Mouse (Mus musculus): ENCODE data around the gene Tbc1d1. TPM values are rescaled to one million over a fixed set of nuclear protein-coding genes. Genes with fewer than 3 reads are reported as not detected.

Tbc1d1 gene
- polyA plus RNA-seq, 1 experiment from 2014 or later, result 32.3 TPM

GRCm38 (mm10) chr5:64289202-64290060, 133.3 kb downstream of the Tbc1d1 start:
- peak; percentile 72 for ATAC-seq
- H3K36me3 ChIP-seq, result peaks cover 5% of the 10 kb centered on the region; the same call in 1 of the 2 replicates
- H3K27me3 ChIP-seq (replicated peaks), result no peaks in the 10 kb centered on the region
- H3K4me1 ChIP-seq (replicated peaks), result peaks cover 12% of the 10 kb centered on the region
- no peak overlapping the region for H3K4me2 ChIP-seq (replicated peaks)
- H3K9me3 ChIP-seq, result no peaks in the 10 kb centered on the region
- H3K4me3 ChIP-seq (replicated peaks), result no peak overlapping the region
- WGBS, result 45% methylated on average over 5 of the region's 5 CpGs
- no peak overlapping the region for H3K9ac ChIP-seq
- peak overlapping the region; percentile 54 for H3K27ac ChIP-seq

- 45% methylated on average over 4 of the region's 4 CpGs for WGBS
- H3K4me3 ChIP-seq (replicated peaks), result no peak overlapping the region
- no peak overlapping the region for H3K4me2 ChIP-seq (replicated peaks)
- peaks cover 12% of the 10 kb centered on the region for H3K4me1 ChIP-seq (replicated peaks)
- peaks cover 5% of the 10 kb centered on the region; the same call in 1 of the 2 replicates for H3K36me3 ChIP-seq
- no peak overlapping the region for H3K9ac ChIP-seq
- ATAC-seq, result peak; percentile 35
- H3K27me3 ChIP-seq (replicated peaks), result no peaks in the 10 kb centered on the region
- peak overlapping the region; percentile 42; the same call in 1 of the 2 replicates for H3K27ac ChIP-seq
- no peaks in the 10 kb centered on the region for H3K9me3 ChIP-seq
Measured at GRCm38 (mm10) chr5:64290061-64290345, 133.9 kb downstream of the Tbc1d1 start.

DNA sequence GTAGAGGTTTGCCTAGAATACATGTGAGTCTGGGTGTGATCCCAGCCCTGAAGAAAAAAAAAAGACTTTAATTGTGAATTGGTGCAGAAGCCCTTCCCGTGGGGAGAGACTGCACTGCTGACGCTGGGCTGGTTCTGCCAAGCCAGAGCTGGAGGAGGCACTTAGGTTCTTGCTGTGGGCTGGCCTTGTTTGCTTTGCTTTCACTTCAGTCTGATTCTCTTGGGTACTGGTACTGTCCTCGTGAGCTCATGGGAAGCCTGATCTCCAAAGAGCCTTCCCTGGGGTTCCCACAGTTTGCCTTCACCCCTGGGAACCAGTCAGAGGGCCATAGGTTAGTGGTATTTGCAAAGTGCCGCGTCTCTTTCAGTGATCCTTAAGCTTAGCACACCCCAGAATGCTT, 135.6 kb downstream of the Tbc1d1 start:
- 79% methylated on average over 5 of the region's 5 CpGs for WGBS
- H3K36me3 ChIP-seq, result 0 out of 2 replicates have a peak, but pooled peaks cover 4% of the 10 kb centered on the region
- ATAC-seq, result no peak
- no peak overlapping the region for H3K9ac ChIP-seq
- no peak overlapping the region for H3K4me3 ChIP-seq (replicated peaks)
- H3K27me3 ChIP-seq (replicated peaks), result no peaks in the 10 kb centered on the region
- no peaks in the 10 kb centered on the region for H3K9me3 ChIP-seq
- no peak overlapping the region for H3K4me2 ChIP-seq (replicated peaks)
- no peak overlapping the region for H3K27ac ChIP-seq
- H3K4me1 ChIP-seq (replicated peaks), result peaks cover 14% of the 10 kb centered on the region

DNA sequence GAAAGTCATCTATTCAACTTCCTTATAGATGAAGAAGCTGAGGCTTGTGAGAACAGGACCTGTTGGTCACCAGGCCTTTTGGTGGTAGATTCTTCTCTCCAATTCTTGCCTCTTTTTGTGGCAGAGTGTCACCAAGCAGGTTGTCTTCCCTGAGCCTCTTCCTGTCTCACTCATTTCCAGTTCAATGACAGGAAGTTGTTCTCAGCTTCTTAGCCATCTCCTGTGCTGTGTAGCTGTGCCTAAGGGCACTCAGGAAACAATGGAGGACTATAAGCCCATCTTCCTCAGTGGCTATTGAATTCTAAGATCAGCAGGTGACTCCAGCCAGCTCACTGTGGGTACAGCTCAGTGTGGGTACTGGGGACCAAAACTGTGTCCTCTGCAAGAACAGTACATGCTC, 139.5 kb downstream of the Tbc1d1 start:
- H3K27me3 ChIP-seq (replicated peaks), result no peaks in the 10 kb centered on the region
- H3K27ac ChIP-seq, result no peak overlapping the region
- no peak overlapping the region for H3K4me2 ChIP-seq (replicated peaks)
- 0 out of 2 replicates have a peak, but pooled peaks cover 4% of the 10 kb centered on the region for H3K36me3 ChIP-seq
- H3K4me1 ChIP-seq (replicated peaks), result peaks cover 26% of the 10 kb centered on the region
- no peak overlapping the region for H3K4me3 ChIP-seq (replicated peaks)
- no peaks in the 10 kb centered on the region for H3K9me3 ChIP-seq
- no peak overlapping the region for H3K9ac ChIP-seq
- ATAC-seq, result no peak

DNA sequence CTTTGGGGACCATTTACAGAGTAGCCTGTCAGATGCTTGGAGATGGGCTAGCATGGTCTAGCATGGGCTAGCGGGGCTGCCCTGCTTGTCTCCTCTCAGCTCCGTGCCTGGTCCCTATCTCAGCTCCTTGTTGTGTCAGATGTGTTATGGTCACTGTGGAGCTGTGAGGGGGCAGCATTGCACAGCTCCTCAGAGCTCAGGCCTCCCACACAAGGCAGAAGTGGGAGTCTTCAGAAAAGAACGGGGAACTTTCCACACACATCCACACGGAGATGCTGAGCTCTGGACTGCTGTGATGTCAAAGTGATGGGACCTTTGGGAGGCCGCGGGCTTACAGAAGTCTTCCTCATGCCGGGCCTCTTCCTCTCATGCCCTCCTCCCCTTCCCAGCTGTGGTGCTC, 140.2 kb downstream of the Tbc1d1 start:
- Histone ChIP-seq H3K9me3 (no peaks in the 10 kb centered on the region), H3K4me1 (replicated peaks) (peaks cover 23% of the 10 kb centered on the region), H3K27ac (no peak overlapping the region; the same call in 1 of the 2 replicates), H3K27me3 (replicated peaks) (no peaks in the 10 kb centered on the region), H3K9ac (no peak overlapping the region), H3K36me3 (0 out of 2 replicates have a peak, but pooled peaks cover 4% of the 10 kb centered on the region), H3K4me2 (replicated peaks) (no peak overlapping the region), H3K4me3 (replicated peaks) (no peak overlapping the region)
- WGBS, result 84% methylated on average over 7 of the region's 7 CpGs
- ATAC-seq, result no peak

- no peak overlapping the region for H3K4me2 ChIP-seq (replicated peaks)
- H3K9me3 ChIP-seq, result no peaks in the 10 kb centered on the region
- WGBS, result 72% methylated on average over 4 of the region's 4 CpGs
- H3K4me1 ChIP-seq (replicated peaks), result peaks cover 23% of the 10 kb centered on the region
- 0 out of 2 replicates have a peak, but pooled peaks cover 4% of the 10 kb centered on the region for H3K36me3 ChIP-seq
- H3K4me3 ChIP-seq (replicated peaks), result no peak overlapping the region
- ATAC-seq, result peak; percentile 13; the same call in 1 of the 2 replicates
- H3K9ac ChIP-seq, result no peak overlapping the region
- 0 out of 2 replicates have a peak overlapping the region, but pooled peaks have one; percentile 17 for H3K27ac ChIP-seq
- no peaks in the 10 kb centered on the region for H3K27me3 ChIP-seq (replicated peaks)
Measured at GRCm38 (mm10) chr5:64297100-64297499, 141.0 kb downstream of the Tbc1d1 start.

DNA sequence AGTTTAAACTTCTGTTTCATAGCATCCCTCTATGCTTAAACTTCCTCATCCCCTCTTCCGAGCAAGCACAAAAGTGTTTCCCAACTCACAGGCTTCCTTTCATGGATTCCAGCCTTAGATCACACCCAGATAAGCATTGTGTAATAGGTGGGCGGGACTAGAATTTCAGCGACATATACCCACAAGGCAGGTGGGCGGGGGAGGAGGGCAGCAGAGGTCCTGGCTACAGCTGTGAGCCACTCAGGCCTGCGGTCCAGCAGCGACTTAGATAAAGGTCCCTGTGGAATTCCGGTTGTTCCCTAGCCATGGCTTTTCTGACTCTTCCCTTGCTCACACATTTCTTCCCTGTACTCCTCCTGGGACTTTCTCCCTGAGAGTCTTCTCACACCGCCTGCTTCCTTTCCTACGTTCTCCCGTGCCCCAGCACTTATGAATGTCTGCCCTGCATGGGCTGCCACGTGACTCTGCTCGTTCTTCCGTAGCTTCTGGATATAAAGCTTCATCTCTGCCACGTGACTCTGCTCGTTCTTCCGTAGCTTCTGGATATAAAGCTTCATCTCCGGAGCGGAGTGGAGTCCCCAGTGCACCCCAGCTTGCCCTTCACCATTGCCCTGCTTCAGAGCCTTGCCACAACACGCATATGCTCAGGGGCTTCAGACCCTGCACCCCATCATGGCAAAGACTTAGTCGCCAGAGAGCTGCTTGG, 142.4 kb downstream of the Tbc1d1 start:
- WGBS, result 53% methylated on average over 20 of the region's 20 CpGs
- Histone ChIP-seq H3K4me2 (replicated peaks) (0 out of 2 replicates have a peak overlapping the region, but pooled peaks have one; percentile 2), H3K27ac (peak overlapping the region; percentile 62), H3K36me3 (0 out of 2 replicates have a peak, but pooled peaks cover 4% of the 10 kb centered on the region), H3K9me3 (no peaks in the 10 kb centered on the region), H3K9ac (no peak overlapping the region), H3K27me3 (replicated peaks) (no peaks in the 10 kb centered on the region), H3K4me1 (replicated peaks) (peaks cover 23% of the 10 kb centered on the region), H3K4me3 (replicated peaks) (no peak overlapping the region)
- peak; percentile 75 for ATAC-seq

DNA sequence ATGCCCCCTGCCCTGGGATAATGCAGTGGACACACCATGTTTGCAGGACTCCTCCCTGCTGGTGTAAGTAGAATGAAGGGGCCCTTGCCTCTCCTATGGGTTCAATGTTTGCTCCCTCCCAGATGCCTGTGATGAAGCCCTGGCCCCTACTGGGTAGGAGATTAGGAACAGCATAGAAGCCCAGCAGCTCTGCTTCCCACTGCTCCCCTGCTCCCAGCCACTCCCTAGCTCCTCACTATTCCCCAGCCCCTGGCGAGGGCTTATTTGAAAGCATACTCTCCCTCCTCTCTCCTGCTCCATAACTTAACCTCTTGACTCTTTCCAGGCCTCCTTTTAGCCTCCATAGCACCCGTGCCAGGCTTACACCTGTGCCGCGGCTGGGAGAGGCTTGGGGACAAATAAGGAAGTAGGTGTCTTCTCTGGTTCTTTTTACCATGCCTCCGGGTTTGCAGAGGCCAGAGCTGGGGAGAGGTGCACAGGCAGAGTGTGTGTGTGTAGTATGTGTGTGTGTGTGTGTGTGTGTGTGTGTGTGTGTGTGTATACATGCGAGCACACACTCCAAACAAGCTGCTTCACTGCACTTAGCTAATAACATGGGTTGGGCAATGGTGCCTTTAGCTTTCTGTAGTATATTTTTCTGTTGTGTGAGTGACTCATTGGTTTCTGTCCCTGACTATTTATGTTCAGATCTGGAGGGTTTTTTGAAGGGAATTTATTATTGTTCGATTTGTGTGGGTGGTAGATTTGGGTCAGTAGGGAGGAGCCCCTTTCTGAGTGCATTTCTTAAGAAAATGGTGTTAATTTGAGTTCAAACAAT, 143.6 kb downstream of the Tbc1d1 start:
- Histone ChIP-seq H3K4me3 (replicated peaks) (no peak overlapping the region), H3K9me3 (no peaks in the 10 kb centered on the region), H3K4me1 (replicated peaks) (peaks cover 23% of the 10 kb centered on the region), H3K4me2 (replicated peaks) (no peak overlapping the region), H3K36me3 (0 out of 2 replicates have a peak, but pooled peaks cover 2% of the 10 kb centered on the region), H3K27ac (peak overlapping the region; percentile 87), H3K9ac (no peak overlapping the region), H3K27me3 (replicated peaks) (no peaks in the 10 kb centered on the region)
- ATAC-seq, result peak; percentile 82
- 42% methylated on average over 7 of the region's 7 CpGs for WGBS

DNA sequence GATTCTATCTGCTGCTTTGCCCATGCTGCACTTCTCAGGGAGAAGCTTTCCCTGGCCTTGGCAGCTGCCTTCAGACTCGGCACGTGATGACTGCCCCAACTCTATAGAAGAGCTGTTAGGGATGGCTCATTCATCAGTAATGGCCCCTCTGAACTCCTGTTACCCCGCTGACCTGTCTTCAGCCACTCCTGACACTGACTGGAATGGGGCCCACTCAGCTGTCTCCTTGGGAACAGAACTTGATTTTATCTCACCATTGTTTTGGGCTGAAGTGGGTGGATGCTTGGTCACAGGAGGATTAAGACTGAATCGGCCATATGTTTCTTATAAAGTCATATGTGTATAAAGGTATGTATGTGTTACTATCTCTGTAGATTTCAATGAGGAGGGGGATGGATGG, 145.1 kb downstream of the Tbc1d1 start:
- no peaks in the 10 kb centered on the region; the same call in 1 of the 2 replicates for H3K36me3 ChIP-seq
- H3K27ac ChIP-seq, result no peak overlapping the region
- H3K4me2 ChIP-seq (replicated peaks), result no peak overlapping the region
- no peak overlapping the region for H3K4me3 ChIP-seq (replicated peaks)
- no peak for ATAC-seq
- WGBS, result 79% methylated on average over 4 of the region's 4 CpGs
- no peaks in the 10 kb centered on the region for H3K27me3 ChIP-seq (replicated peaks)
- H3K9ac ChIP-seq, result no peak overlapping the region
- peaks cover 21% of the 10 kb centered on the region for H3K4me1 ChIP-seq (replicated peaks)
- H3K9me3 ChIP-seq, result no peaks in the 10 kb centered on the region

DNA sequence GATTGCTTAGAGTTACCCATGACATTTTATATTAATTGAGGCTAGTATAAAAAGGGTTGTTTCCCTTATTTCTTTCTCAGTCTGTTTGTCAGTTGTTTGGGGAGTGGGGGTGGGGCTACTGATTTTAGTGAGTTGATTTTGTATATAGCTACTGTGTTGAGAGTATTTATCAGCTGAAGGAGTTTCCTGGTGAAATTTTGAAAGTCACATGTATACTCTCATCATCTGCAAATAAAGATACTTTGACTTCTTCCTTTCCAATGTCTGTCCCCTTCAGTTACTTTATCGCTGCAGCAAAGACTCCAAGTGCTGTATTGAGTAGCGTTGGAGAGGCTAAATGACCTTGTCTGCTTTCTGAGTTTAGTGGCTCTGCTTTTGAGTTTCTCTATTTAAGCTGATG, 151.2 kb downstream of the Tbc1d1 start:
- no peak for ATAC-seq
- Histone ChIP-seq H3K9ac (no peak overlapping the region), H3K27ac (no peak overlapping the region), H3K4me2 (replicated peaks) (no peak overlapping the region), H3K36me3 (no peaks in the 10 kb centered on the region; the same call in 1 of the 2 replicates), H3K9me3 (no peaks in the 10 kb centered on the region), H3K27me3 (replicated peaks) (no peaks in the 10 kb centered on the region), H3K4me1 (replicated peaks) (no peaks in the 10 kb centered on the region), H3K4me3 (replicated peaks) (no peak overlapping the region)
- WGBS, result 97% methylated on average over 2 of the region's 2 CpGs

DNA sequence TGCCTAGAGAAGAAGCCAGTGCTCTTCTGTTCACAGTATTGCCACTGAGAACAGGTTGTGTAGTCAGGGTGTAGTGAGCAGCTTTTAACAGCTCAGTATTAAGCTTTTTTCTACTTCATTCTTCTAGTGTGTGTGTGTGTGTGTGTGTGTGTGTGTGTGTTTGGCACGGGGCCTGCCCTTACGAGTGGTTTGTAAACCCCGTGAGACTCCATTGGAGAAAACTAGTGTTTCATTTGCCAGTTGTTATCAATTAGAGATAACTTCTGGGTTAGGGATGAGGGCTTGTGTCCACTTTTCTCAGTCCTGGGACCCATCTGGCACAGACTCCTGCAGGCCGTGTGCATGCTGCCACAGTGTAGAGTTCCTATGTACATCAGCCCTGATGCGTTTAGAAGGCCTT, 156.2 kb downstream of the Tbc1d1 start:
- Histone ChIP-seq H3K4me3 (replicated peaks) (no peak overlapping the region), H3K9ac (no peak overlapping the region), H3K36me3 (no peaks in the 10 kb centered on the region), H3K4me2 (replicated peaks) (no peak overlapping the region), H3K4me1 (replicated peaks) (peaks cover 15% of the 10 kb centered on the region; the same call in 1 of the 2 replicates), H3K27ac (no peak overlapping the region), H3K9me3 (no peaks in the 10 kb centered on the region), H3K27me3 (replicated peaks) (no peaks in the 10 kb centered on the region)
- ATAC-seq, result no peak
- 65% methylated on average over 5 of the region's 5 CpGs for WGBS

DNA sequence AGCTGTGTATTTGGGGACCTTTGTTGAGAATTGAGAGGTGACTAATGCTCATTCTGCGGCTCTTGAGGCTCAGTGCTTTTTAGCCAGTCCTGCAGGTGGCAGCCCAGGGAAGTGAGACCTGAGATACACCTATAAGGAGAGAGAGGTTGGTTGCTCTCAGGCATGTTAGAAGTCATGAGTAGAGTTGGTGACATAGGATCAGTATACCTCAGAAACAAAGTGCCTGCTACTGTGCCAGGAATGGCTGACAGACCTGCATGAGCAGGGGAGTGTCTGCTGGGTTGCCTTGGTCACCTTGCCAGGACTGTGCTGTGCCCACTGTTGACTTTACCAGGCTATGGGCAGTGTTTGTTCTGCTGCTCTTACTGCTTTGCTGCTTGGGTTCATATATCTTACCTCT, 157.4 kb downstream of the Tbc1d1 start:
- 74% methylated on average over 1 of the region's 1 CpGs for WGBS

More for the DNA sequence above, 157.4 kb downstream of the Tbc1d1 start:
- peak; percentile 71 for ATAC-seq
- Histone ChIP-seq H3K9me3 (no peaks in the 10 kb centered on the region), H3K4me3 (replicated peaks) (no peak overlapping the region), H3K4me1 (replicated peaks) (peaks cover 15% of the 10 kb centered on the region; the same call in 1 of the 2 replicates), H3K36me3 (no peaks in the 10 kb centered on the region), H3K27ac (peak overlapping the region; percentile 36; the same call in 1 of the 2 replicates), H3K9ac (no peak overlapping the region), H3K4me2 (replicated peaks) (no peak overlapping the region), H3K27me3 (replicated peaks) (no peaks in the 10 kb centered on the region)

All from intestine, embryonic 15.5 days (tissue).